Mouse (Mus musculus) heart, postnatal 0 days (tissue): Measurements from ENCODE around the gene Usp38.

Source experiments
- CTCF ChIP-seq: IDR thresholded peaks from 2 replicates; pipeline ENCODE4 v1.5.1; 2016; ENCODE audit warnings: antibody characterized with exemption, control low read depth, low read depth
- EP300 ChIP-seq: IDR thresholded peaks from 2 replicates; pipeline ENCODE4 v1.6.1; 2016; ENCODE audit warnings: antibody characterized with exemption, low read depth

DNA sequence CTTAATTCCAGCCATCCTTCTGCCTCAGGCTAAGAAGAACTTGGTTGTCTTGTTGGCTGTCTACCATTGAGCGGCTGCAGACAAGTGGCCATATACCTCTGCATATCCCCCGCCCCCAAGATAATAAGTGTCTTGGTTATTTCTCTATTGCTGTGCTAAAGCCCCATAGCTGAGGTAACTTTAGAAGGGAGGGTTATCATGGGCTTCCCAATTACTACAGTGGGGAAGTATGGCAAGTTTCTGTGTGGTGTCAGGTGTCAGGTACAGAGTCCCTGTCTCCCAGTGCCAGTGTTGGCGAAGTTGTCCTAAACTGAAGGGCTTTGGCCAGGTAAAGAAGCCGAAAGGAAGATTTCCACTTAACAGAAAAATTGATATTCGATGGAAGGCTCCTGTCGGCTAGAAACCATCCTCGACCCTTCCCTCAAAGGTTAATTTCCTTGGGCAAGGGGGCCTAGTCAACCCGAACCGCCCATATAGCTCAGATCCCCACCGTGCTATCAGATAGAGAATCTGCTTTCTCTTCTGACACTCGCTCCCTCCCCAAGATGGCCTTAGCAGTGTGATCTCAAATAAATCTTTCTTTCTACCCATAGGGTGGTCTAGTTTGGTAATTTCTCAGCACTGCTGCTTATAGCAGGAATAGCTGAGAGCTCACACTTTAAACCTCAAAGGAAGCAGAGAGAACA lies 44.6 kb downstream of the Usp38 start:
- no peak for TF ChIP-seq CTCF
- TF ChIP-seq EP300: no peak
